Mouse (Mus musculus) 3134 (cell line): ENCODE measurements around the gene Fam241a.

Experiments used
- DNase-seq: peaks from one replicate; pipeline ENCODE4 v3.0.0-alpha.2; 2011; ENCODE audit warnings: low spot score; ENCODE audit not compliant: insufficient read length; ENCODE audit errors: extremely low read depth

Fam241a gene

DNA sequence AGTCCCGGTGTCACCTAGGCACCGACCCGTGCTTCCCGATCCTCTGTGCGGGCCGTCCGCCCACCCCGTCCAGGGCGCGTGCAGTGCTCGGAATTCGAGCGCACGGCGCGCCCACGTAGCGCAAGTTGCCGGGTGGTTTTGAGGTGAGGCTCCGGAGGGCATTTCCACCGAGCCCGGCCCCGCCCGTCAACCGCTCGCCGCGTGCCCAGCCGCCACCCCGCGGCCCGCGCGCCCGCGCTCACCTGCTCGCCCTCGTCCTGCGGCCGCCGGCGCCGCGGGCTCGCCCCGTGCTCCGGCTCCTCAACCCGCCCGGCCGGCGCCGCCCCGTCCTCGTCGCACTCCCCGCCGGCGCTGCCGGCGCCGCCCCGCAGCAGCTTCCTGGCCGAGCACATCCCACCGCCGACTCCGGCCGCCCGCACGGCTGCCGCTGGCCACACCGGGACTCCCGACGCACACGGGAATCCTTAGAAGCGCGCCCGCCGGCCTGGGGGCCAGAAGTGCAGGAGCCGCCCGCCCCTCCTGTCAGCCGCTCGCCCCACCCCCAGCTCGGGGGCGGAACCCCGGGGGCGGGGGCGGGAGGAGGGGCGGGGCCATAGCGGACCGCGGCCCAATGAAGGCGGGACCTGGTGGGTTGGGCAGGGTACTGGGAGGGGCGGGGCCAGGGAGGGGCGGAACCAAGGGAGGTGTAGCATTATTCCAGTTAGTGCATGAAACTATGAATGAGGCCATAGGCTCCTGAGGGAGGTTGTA, at the start of gene Fam241a:
Gene Fam241a (minus strand): TSS at position 533 of the 750 bp plus-strand sequence.
- peak; percentile 83 for DNase-seq

DNA sequence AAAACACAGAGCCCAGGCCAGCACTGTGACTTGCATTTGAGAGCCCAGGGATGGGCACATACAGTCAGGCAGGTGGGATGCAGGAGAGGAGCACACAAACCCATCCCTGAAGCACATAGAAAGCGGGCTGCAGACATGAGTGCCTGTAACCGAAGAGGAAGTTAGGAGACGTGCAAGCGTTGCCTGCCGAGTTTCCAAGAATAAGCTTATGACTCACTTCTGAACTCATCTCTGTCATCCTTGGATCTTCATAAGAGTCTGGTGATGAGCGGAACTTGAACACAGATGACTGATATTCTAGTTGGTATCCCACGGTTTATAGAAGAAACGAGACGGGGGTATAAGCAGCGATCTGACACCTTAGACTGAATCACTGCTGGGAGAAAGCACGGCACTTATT, 36.3 kb upstream of the Fam241a start:
- no peak for DNase-seq

DNA sequence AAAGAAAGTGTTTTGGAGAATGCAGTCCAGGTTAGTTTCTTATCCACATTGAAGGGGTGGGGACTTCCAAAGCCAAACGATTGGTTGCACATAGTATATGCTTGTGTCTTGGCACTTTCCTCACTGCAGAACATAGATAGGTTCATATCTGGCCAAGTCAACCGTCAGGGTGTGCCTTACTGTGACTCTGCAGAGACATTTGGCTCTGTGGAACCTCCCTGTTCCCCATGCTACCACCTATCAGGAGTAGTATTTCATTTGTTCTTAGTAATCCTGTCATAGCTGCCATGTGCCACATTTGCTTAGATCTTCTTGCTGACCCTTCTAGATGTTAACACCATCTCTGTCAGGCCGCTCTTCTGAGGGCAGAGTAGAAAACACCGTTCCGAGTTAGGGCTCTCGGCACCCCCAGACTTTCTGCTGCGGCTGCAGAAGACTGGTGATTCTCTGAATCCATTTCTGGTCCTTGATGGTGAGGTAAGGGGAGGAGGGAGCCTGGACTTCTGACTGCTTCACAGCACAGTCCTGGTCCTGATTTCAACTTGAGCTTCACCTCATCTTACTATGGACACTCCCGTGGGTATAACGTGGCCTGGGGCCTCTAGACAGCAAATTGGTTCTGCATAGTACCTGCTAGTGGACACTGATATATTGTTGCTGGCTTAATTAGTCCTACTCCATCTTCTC, 34.3 kb upstream of the Fam241a start:
- no peak for DNase-seq

DNA sequence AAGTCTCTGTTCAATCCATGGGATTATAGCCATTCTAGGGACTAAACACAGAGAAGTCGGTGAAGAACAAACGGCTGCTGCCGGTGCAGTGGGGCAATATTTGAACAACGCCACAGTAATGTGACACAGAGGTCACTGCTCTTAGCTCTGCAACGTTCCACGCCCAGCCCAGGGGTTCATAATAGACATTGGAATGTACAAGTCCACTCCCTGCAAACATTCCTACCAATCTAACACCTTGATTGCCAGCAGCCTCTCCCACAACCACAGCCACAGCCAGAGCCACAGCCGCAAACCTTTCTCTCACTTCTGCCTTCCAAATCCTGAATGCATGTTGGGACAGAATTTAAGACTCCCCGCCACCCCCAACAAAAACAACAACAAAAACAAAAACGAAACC, 33.8 kb upstream of the Fam241a start:
- peak; percentile 77 for DNase-seq

DNA sequence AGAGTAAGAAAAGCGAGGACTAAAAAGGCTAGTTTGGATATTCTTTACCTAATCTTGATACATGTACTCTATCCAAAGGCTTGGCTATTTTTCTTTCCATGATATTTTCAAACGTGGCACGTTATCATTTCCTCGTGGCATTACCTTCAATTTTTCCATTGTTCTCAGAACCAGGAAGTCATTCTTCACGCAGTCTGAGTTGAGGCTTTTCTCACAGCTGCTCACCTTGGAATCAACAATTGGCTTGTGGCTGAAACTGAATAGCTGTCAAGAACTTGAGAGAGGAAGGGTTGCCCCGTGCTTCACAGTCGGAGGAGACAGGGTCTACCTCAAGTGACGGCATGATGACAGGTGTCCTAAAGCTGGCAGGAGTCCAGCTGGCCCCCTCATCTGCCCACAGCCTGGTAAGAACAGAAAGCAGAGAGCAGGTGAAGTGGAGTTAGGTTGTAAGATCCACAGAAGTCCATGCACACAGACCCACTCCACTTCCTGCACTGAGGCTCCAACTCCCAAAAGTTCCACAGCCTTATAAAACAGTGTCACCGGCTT, 30.6 kb upstream of the Fam241a start:
- DNase-seq, result no peak

DNA sequence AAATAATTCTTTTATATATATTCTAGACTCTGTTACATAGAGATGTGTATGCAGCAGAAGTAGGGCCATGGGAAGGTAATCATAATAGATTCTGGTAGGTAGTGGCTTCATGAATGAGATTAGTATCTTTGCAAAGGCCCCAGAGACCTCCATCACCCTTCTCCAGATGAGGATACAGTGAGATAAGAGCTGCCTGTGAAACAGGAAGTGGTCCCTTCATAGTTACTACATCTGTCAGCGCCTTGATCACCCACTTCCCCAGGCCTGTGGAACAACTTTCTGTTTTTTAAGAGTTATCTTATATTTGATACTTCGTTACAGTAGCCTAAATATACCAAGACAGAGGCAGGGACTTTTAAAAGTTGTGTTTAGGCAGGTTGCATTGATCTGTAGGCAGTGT, 28.3 kb upstream of the Fam241a start:
- no peak for DNase-seq

DNA sequence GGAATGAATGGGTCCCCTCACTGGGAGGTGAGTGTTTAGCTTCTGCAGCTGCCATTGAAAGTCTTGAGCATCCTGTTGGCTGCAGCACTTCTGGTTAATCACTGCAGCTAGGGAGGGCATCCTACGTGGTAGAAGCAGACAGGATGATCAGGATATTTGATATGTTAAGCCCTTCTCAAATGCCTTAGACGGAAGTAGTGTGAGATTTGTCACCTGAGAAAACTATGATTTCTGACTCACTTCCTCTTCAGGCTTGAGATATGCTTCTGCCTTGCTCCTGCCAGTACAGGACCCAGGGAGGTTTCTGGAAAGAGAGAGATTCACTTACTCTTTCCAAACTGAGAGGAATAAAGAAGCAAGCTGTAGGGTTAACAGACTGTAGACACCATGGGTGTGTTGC, 27.1 kb upstream of the Fam241a start:
- no peak for DNase-seq

DNA sequence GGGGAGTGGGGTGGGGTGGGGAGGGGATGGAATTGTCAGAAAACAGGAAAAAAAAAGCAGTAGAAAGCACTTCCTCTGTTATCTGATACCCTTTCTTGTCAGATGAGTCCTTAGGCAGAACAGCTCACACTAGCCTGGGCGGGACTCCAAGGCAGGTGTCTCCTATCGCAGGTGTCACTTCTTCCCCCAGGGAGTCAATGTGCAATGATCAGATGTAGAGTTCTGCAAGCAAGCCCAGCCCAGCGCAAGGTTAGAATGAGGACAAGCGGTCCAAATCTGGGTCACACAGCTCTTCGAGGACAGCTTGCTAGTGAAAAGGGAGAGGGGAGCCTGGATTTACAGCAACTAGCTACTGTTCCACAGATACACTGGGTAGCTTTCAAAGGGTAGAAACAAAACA, 26.0 kb upstream of the Fam241a start:
- DNase-seq, result no peak

DNA sequence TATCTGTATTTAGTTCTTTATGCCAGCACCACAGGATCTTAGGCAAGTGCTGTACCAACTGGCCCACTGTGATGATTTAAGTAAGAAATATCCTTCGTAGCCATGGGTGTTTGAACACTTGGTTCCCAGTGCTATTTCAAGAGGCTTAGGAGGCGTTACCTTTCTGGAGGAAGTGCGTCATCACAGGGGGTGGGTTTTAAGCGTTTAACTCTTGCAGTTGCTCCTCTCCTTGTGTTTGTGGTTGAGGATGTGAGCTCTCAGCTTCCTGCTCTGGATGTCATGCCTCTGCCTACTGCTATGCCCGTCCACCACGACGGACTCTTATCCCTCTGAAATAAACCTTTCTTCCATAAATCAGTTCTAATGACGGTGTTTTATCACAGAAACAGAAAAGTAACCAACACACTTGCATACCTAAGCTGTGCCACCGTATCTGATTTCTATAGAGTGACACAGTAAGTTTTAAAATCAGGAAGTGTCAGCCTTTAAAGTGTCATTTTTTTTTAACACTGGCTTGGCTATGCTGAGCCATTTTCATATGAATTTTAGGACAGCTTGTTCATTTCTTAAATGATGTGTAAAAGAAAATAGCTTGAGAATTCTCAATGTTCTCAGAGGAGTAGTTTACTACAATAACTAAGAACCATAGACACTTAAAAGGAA, 22.0 kb upstream of the Fam241a start:
- no peak for DNase-seq

DNA sequence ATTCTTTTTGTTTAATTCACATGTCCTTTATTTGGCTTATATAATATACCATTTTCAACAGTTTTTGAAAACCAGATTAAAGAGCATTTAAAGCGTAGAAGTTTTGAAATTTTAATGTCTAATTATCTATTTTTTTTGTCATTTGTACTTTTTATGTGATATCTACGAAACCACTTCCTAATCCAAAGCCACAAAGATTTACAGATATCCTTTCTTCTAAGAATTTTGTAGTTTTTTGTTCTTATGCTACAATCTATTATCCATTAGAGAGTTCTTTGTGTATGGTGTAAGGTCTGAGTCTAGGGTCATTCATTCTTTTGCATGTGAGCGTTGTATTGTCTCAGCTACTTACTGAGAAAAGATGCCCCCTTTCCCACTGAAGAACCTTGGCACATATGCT, 21.4 kb upstream of the Fam241a start:
- no peak for DNase-seq

DNA sequence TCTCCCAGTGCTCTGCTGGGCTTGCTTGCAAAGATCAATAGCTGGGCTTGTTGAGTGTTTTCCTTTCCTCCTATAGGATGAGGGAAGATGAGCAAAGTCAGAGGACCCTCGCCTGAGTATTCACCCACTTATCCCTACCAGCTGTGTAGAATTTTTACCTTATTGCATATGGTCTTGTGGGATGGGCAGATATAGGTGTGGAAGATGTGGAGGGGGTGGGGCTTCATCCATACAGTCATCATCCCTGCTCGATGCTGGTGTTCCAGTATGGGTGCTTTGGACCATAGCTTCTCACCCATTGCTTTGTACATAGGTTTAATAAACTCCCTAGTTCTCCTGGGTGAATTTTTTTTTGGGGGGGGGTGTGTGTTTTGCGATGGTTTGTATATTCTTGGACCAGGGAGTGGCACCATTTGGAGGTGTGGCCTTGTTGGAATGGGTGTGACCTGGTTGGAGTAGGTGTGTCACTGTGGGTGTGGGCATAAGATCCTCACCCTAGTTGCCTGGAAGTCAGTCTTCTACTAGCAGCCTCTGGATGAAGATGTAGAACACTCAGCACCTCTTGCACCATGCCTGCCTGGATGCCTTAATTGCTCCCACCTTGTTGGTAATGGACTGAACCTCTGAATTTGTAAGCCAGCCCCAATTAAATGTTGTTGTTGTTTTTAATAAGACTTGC, 19.7 kb upstream of the Fam241a start:
- no peak for DNase-seq

DNA sequence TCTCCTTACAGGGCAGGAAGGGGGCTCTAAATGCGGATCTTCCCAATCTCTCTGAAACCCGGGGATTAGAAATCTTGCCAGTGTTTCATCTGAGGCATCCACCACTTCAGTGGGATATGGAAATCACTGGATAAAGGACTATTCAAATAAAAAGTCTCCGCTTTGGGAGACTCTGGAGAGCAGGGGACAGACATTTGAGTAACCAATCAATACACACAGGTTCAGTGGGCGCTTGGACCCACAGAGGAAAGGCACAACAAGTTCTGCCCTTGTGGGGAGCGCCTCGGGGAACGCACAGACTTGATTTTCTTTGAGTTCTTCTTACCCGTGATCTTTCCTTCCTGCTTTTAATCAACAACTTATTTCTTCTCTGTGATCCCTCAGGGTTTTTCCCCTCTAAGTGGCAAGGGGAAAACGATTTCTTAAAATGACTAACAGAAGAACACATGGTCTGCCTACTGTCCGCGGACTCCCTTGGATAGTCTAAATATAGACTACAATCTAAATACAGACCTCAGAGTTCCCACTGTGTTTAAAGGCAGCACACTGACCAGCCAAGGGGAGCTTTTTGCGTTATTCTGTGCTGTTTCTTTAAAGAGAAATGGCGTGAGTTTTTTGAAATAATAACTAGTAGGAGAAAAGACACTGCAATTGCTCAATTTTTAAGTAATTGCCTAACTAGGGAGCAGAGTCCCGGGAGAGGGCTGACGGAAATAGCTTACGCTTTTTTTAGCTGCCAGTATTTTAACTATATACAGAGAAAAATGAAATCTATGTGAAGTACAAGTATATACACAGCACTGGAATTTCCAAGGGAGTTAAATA, 18.0 kb upstream of the Fam241a start:
- DNase-seq, result no peak

DNA sequence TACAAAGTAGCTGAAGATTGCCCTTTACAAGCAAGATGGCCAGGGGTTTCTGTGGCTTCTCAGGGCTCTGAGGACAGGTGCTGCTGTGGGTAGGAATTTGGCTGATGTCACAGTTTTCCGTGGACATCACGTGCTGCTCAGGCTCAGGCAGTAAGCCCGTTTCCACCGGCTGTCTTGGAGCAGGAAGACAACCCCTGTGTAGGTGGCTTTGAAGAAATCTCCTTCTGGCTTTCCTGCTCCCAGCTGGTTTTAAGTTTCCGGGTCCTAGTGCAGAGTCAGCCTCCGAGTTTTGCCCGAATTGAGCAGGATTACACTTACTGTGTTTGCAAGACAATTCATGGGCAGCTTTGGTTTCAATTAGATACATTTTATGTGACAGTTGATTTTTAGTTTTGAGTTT, 13.8 kb upstream of the Fam241a start:
- DNase-seq, result no peak

DNA sequence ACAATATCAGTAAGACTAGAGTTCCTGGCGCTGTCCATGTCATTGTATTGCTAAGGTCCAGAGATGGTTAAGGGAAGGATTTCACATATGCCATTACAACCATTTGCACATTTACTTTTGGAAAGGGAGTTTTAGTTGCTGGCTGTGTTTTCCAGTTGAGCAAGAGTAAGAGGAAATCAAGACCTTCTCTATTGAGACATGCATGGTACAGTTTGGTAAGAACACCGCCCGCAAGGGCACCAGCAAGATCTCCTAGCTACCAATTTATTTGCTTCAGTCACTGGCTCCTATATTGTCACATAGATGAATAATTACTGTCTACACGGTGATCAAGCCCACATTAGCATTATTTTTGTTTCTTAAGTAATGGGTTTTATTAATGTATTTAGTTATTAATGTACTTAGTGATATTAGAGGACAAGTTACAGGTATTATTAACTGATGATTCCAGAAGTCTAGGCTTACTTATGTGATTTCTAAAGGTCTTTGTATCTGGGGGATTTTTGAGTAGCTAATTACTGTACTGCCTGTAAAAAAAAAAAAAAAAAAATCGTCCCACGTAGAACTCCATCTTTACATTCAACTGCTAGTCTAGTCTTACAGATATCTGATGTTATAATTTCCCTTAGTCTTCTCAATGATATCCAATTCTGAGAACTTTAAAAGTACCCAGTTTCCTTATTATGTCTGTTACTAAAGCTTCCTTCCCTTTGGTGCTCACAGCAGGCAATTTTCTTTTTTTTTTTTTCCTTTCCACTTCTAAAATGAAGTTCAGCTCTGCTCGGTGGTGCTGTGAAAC, 944 bp downstream of the Fam241a start:
- no peak for DNase-seq

DNA sequence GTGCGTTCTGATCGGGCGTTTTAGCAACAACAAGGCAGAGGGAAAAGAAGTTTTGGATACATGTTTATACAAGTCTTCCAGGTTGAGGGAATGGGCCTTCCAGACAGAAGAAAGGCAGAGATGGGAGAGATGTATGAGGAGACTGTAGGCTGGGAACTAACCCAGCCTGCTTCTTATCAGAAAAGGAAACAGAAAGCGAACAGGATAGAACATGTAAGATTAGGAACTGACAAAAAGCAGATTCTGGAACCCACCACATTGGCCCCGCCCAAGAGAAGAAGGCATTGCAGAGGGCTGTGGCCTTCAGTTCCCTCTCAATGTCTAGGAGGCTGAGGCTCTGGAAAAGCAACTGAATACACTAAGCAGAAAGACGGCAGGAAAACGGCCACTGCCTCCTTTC, 2.2 kb downstream of the Fam241a start:
- DNase-seq, result no peak

DNA sequence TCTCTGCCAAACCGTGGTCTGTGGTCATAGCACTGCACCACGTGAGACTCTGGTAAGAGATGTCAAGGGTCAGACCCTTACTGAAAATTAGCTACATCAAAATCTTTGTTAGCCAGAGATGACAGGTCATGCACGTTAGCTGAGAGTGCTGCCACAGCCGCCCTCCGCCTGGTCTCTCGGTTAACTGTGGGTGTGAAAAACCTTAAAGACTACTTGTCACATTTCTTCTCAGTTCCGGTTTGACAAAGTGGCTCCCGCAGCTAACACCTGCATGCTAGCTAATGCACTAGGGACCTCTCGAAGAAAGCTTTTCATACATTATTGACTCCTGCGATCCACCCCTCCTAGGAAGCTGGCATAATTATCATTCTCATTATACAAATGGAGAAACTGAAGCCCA, 4.2 kb downstream of the Fam241a start:
- DNase-seq, result no peak

DNA sequence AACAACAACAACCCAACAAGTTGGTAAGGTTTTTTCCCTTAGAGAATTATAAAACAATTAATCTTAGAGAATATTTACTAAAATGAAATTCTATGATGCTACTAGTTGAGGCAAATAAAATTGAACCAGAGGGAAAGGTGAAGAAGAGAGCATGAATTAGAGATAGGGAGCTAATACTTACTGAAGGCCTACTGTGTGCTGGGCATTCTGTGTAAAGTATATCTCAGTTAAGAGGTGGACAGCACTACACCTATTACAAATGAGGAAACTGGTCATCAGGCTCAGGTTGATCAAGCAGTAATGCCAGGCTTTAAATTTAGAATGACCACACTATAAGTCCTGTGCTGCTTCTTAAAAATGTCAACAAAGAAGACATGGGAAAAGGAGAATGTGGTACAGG, 6.1 kb downstream of the Fam241a start:
- no peak for DNase-seq

DNA sequence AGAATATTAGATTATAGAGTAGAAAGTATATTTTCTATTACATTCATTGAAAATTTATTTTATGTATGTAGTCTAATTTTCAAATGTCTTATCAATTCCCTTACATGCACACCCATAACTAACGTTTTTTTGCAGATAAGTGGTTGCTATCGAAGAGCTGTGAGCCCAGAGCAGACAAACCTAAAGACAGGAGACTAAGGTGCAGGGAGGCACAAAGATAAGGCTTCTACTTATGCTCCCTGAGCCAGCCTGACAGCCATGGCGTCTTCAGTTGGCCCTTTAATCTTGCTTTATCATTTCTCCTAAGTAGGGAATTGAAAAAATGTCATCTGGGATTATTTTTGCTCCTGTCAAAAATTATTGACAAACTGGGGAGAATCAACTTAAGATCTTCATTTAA, 6.6 kb downstream of the Fam241a start:
- DNase-seq, result no peak

DNA sequence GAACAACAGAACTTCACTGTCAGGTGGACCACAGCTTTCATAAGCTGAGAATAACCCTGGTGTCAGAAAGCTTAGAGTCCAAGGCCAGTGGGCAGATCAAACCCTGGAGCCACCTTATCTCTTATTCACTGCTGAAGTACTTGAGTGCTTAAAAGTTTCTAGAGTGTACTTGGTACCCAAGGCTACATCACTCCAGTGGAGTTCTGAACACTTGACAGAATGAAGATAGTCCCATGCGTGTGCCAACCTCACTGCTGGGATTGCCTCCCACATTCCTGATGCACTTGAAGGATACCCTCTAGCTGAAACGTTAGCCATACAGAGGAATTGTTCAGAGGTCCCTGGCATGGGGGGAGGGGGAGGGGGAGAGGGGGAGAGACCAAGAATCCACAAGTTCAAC, 14.4 kb downstream of the Fam241a start:
- no peak for DNase-seq
